Mouse (Mus musculus): Measurements from ENCODE around the gene Slc24a3.

Slc24a3 gene

GRCm38 (mm10) chr2:145197076-145197475, 29.5 kb downstream of the Slc24a3 start:
- no peak for DNase-seq (ENCODE audit: low spot score)

GRCm38 (mm10) chr2:145213587-145213986, 46.0 kb downstream of the Slc24a3 start:
- no peak for DNase-seq (ENCODE audit: low spot score)

- no peak for DNase-seq (ENCODE audit: low spot score)
Observed at GRCm38 (mm10) chr2:145214086-145214831, 46.7 kb downstream of the Slc24a3 start.

DNA sequence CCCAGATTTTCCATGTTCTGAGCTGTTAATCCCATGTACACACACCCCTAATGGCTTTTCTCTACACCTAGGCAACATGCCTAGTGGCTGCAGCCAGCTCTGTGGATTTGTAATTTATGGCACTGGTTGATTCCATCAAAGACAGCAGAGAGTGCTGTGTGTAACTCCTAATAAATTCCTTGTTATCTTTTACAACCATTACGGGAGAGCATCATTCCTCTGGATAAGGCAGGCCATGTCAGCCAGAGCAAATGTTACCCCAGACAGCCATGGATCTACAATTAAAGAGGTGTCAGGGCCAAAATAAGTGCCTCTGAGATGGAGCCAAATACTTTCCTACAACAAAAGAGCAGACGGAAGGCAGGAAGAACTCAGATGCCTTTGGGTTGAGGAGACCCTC, 49.0 kb downstream of the Slc24a3 start:
- DNase-seq (ENCODE audit: low spot score): no peak

DNA sequence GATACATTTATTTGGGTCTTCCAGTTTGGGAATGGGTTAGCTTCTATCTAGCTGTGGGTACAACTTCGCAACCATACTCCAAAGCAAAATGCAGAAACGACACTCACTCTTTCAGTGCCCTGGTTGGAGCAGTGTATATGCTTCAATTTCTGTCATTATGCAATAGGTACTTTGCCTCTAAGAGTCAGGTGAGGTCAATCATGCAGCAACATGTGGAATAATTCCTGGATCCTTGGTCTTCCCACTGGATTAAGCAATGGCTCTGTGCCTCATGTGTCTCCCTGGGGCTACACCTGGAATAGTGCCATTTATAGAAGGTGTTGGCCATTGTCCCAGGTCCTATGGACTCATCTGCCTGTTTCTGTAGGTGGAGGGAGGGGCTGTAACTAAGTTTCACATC, 49.9 kb downstream of the Slc24a3 start:
- DNase-seq (ENCODE audit: low spot score): no peak

GRCm38 (mm10) chr2:145219246-145219645, 51.7 kb downstream of the Slc24a3 start:
- DNase-seq (ENCODE audit: low spot score): no peak

- DNase-seq (ENCODE audit: low spot score): no peak
Observed at GRCm38 (mm10) chr2:145223646-145224045, 56.1 kb downstream of the Slc24a3 start.

GRCm38 (mm10) chr2:145225640-145226039, 58.1 kb downstream of the Slc24a3 start:
- no peak for DNase-seq (ENCODE audit: low spot score)

DNA sequence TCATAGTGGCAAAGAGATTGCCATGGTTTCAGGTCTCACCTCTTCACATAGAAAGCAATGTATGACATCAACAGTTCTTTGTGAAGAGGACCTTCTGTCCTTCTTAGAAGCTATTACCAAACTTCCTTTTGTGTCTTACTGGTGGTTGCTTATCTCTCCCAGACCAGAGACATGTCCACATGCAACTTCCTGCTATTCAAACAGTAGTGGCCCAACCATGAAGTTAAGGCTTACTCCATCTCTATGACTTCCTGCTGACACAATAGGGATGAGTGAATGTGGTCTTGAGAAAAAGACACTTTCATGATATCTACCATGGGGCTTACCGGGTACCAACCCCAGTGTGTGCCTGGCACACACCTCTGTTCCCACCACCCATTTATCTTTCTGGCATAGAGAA, 58.5 kb downstream of the Slc24a3 start:
- DNase-seq (ENCODE audit: low spot score): no peak

DNA sequence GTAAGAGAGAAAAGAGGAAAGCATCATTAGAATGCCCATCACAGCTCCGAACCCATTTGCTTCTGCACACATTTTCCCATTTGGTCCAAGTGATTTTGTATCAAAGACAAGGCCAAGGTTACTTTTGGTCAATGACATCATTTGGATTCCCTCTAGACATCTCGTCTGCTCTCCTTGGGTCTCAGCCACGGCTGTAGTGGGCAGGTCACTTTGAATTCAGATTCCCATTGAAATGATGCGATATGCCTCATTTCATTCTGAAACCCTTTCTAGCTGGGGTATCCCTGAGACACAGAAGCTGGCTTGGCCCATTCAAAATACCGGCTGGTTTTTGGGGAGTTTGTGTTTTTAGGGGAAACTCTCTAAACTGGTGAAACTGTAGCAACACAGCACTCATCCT, 59.8 kb downstream of the Slc24a3 start:
- DNase-seq (ENCODE audit: low spot score): no peak

- no peak for DNase-seq (ENCODE audit: low spot score)
Observed at GRCm38 (mm10) chr2:145232764-145233484, 65.4 kb downstream of the Slc24a3 start.

- peak; percentile 27 for DNase-seq (ENCODE audit: low spot score)
Observed at GRCm38 (mm10) chr2:145233547-145234398, 66.2 kb downstream of the Slc24a3 start.

DNA sequence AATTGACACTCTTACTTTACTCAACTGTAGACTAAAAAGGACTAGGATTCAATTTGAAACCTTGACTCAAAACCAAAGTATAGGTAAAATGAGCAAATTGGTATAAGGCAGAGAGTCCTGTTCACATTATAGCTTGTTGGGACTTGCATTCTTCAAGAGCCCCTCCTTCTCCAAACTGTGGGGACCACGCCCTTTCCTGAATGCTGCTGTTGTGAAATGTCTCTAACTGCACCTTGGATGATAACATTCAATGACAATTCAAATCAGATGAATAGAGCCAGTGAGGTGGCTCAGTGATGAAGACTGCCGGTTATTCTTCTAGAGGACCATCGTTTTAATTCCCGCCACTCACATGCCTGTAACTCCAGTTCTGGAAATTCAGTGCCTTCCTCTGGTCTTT, 78.8 kb downstream of the Slc24a3 start:
- no peak for DNase-seq (ENCODE audit: low spot score)

DNA sequence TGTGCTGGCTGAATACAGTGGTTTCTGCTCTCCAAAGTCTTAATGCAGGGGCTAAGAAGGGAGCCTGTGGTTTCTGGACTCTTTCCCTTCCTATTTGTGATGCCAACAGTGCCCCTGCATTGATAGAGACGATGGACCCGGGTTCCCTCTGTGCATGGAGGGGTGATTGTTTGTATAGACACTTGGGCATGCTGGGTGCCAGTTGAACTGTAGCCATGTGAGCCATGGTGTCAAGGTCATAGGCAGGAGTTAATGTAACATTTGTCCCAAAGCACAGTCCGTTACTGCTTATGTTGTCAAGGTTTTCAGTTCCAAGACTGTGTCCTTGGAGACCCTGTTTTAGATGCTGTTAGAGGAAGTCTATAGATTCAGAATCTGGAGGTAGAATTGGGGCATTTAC, 80.6 kb downstream of the Slc24a3 start:
- DNase-seq (ENCODE audit: low spot score): no peak

GRCm38 (mm10) chr2:145257332-145257731, 89.8 kb downstream of the Slc24a3 start:
- peak; percentile 25 for DNase-seq (ENCODE audit: low spot score)

DNA sequence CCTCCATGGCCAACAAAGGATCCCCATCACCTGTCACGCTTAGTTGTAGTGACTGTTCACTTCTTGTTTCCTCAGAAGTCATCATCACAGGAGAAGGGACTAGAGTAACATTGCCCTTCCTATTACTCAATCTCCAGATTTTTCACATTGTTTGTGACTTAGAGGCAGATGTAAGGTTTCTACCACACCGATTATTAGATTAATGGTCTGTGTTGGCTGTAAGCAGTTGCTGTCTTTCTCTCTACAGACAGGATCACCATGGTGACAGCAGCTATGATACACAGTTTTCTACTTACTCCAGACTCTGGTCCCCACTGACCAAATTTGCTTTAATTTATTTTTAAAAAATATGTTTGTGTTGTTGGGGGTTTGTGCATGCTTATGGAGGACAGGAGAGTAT, 90.3 kb downstream of the Slc24a3 start:
- DNase-seq (ENCODE audit: low spot score): no peak

DNA sequence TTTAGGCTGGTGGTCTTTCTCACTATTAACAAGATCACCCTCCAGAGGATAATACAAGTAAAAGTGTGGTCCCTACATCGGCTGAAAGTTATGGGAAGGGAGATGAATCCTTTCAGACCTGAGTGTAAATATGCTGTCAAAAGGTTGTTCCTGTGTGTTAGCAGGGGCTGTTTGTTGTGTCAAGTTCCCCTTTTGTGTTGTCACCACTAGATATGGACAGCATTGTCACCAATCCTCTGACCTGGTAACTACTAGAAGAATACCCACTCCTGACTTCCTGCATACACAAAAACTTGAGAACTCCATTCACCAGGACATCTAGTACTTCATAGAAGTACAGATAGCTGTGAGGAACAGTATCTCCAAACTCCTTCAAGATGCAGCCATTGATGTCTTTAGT, 93.0 kb downstream of the Slc24a3 start:
- no peak for DNase-seq (ENCODE audit: low spot score)

GRCm38 (mm10) chr2:145262153-145262552, 94.6 kb downstream of the Slc24a3 start:
- DNase-seq (ENCODE audit: low spot score): no peak

DNA sequence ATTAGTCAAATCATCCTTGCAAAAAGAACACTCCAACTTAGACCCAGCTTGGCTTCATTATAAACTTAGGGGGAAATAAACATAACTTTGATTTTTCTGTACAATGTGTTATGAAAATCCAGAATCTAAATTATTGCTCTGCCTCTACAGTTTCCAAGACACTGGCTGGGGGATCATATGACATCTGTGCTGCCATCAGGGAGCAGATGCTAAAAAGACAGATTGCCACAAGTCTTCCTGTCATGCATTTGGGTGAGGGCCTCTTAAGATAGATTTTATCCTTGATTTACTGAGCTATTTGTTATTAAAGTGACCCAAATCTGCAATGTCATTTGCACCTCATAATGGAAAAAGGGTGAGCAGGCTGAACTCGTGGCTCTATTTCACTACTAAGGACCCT, 99.2 kb downstream of the Slc24a3 start:
- DNase-seq (ENCODE audit: low spot score): no peak

GRCm38 (mm10) chr2:145268971-145269370, 101.4 kb downstream of the Slc24a3 start:
- DNase-seq (ENCODE audit: low spot score): no peak

DNA sequence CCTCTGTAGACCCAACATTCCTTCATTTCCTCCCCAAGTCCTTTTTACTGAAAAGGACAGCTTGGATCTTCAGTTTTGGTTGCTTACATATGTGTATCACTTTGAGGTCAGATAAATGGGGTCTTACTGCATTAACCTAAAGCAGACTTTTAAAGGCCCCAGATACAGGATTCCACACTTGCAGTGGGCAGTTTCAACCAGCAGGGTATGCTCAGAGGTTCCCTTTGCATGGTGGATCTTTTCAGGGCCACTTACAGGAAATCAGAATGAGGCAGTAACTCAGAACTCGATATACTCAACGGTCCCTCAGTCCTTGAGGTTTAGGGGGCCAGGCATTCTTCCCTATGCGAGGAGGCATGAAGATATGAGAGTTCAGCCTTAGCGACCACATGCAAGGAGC, 101.9 kb downstream of the Slc24a3 start:
- no peak for DNase-seq (ENCODE audit: low spot score)

DNA sequence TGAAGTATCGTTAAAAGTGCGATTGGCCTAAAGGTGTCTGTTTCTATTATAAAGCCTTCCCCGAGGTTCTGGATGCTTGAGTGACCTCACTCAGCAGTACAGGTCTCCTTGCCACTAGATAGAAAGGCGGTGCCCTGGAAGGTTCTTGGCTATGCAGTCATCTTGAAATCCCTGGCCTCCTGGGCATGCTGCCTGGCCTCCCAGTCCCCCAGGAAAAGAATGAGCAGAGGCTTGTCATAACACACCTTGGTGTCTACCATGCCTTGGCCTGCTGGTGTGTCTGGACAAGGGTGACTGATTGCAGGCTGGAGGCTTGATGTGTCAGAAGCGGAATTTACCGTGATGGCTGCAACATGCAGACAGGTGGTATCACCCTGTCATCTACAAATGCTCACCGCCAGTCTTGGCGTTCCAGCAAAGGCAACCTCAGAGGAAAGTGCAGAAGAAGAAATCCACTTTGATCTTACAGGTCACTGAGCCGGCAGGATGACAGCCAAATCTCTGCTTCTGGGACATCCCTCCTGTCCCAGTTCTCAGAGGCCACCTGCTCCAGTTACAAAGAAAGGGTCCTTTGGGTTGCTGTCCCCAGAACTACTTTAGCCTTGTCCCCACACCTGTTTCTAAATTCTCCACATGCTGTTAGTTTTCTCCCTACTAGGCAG, 106.6 kb downstream of the Slc24a3 start:
- DNase-seq (ENCODE audit: low spot score): no peak

Measured in ovary, postnatal 10 days (tissue).